Mouse (Mus musculus) embryonic facial prominence, embryonic 11.5 days (tissue): ENCODE data around the gene Lrch4. TPM values are rescaled to one million over a fixed set of nuclear protein-coding genes. Genes with fewer than 3 reads are reported as not detected.

Source experiments
- ATAC-seq: fragments of 200-750 bp; cut with Nextera tagmentation; replicated peaks from 2 replicates; pipeline ENCODE4 v1.8.0; 2017; ENCODE audit warnings: low read depth; ENCODE audit not compliant: insufficient number of reproducible peaks, low FRiP score, low TSS enrichment
- DNase-seq: peaks from one replicate; pipeline ENCODE4 v3.0.0-alpha.2; 2015; ENCODE audit warnings: low spot score
- H3K27ac ChIP-seq: fragments of 300-500 bp; sonication (generic); replicated peaks from 2 replicates; pipeline ENCODE4 v1.5.1; 2014; ENCODE audit warnings: mild to moderate bottlenecking, low read depth, low read length, control low read depth
- H3K27me3 ChIP-seq: fragments of 300-500 bp; sonication (generic); 2 replicates; pipeline ENCODE4 v1.6.1; 2014; ENCODE audit warnings: mild to moderate bottlenecking, low read length, moderate library complexity, mixed read lengths; ENCODE audit not compliant: control insufficient read depth, insufficient read depth
- H3K36me3 ChIP-seq: fragments of 300-500 bp; sonication (generic); replicated peaks from 2 replicates; pipeline ENCODE4 v1.6.1; 2014; ENCODE audit warnings: low read depth, mild to moderate bottlenecking, low read length, moderate library complexity, mixed read lengths; ENCODE audit not compliant: control insufficient read depth, insufficient read depth
- H3K4me1 ChIP-seq: fragments of 300-500 bp; sonication (generic); 2 replicates; pipeline ENCODE4 v1.6.1; 2014; ENCODE audit warnings: low read length, mixed read lengths; ENCODE audit not compliant: control insufficient read depth, insufficient read depth
- H3K4me2 ChIP-seq: fragments of 300-500 bp; sonication (generic); 2 replicates; pipeline ENCODE4 v1.6.1; 2014; ENCODE audit warnings: low read depth, mild to moderate bottlenecking, control low read depth, low read length, moderate library complexity
- H3K4me3 ChIP-seq: fragments of 300-500 bp; sonication (generic); 2 replicates; pipeline ENCODE4 v1.5.1; 2014; ENCODE audit warnings: low read depth, low read length, control low read depth
- H3K9ac ChIP-seq: fragments of 300-500 bp; sonication (generic); replicated peaks from 2 replicates; pipeline ENCODE4 v1.6.1; 2014; ENCODE audit warnings: mild to moderate bottlenecking, control low read depth, low read length
- H3K9me3 ChIP-seq: fragments of 300-500 bp; sonication (generic); replicated peaks from 2 replicates; pipeline ENCODE4 v1.6.1; 2016; ENCODE audit warnings: mild to moderate bottlenecking, low read length, inconsistent platforms, mixed read lengths; ENCODE audit not compliant: control insufficient read depth
- WGBS: fragments of 180-500 bp; shearing (Covaris S2); extraction: QIAGEN DNeasy Blood & Tissue Kit; methylation state at CpG from one replicate; pipeline ENCODE4 v1.1.7; 2014; 5-methylcytosine and 5-hydroxymethylcytosine counted together
- polyA plus RNA-seq: library from polyadenylated mRNA; unstranded; fragments of >200 nt; fragmentation: Nextera tagmentation; extraction: Ambion mirVana; gene quantifications from 2 replicates; pipeline ENCODE4 v1.2.1, GENCODE M21; 2014

The Lrch4 gene
- polyA plus RNA-seq, 1 experiment from 2014 or later, result 28.4 TPM

GRCm38 (mm10) chr5:137685653-137686052 is 56.7 kb downstream of the Lrch4 start:
- Histone ChIP-seq H3K27me3 (no peaks in the 10 kb centered on the region), H3K4me1 (no peaks in the 10 kb centered on the region), H3K9me3 (no peaks in the 10 kb centered on the region), H3K36me3 (no peaks in the 10 kb centered on the region), H3K4me3 (no peak overlapping the region), H3K9ac (no peak overlapping the region), H3K27ac (no peak overlapping the region), H3K4me2 (no peak overlapping the region)
- no peak for ATAC-seq
- no peak for DNase-seq
- 92% methylated on average over 3 of the region's 3 CpGs for WGBS

DNA sequence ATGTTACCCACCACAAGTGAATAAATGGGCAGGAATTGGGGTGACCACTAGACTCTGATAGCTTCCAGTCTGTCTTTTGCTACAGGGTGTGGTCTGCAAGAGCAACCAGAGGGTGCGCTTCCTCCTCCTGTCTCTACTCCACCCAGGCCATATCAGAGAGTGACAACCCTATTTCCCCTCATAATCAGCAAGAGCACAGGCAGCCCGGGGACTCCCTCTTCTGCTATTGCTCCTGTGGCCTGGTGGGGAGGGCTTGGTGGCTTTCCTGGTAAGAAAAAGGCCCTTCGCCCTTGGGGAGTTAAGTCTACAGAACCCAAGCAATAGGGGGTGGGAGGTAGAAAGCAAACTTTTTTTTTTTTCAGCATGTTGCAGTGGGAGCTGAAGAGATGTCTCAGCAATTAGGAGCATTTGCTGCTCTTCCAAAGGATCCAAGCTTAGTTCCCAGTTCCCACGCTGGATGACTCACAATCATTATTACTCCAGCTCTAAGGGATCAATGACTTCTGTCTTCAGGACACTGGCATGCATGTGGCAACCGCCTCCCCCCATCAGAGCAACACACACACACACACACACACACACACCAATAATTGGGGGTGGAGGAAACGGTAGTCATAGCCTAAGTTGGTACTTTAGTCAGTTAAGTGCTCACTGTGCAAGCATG is 57.3 kb downstream of the Lrch4 start:
- H3K9ac ChIP-seq, result no peak overlapping the region
- DNase-seq, result no peak
- H3K27ac ChIP-seq, result no peak overlapping the region
- no peaks in the 10 kb centered on the region for H3K27me3 ChIP-seq
- H3K36me3 ChIP-seq, result no peaks in the 10 kb centered on the region
- ATAC-seq, result no peak
- WGBS, result 77% methylated on average over 6 of the region's 6 CpGs
- no peak overlapping the region for H3K4me2 ChIP-seq
- no peak overlapping the region for H3K4me3 ChIP-seq
- H3K9me3 ChIP-seq, result no peaks in the 10 kb centered on the region
- no peaks in the 10 kb centered on the region for H3K4me1 ChIP-seq

DNA sequence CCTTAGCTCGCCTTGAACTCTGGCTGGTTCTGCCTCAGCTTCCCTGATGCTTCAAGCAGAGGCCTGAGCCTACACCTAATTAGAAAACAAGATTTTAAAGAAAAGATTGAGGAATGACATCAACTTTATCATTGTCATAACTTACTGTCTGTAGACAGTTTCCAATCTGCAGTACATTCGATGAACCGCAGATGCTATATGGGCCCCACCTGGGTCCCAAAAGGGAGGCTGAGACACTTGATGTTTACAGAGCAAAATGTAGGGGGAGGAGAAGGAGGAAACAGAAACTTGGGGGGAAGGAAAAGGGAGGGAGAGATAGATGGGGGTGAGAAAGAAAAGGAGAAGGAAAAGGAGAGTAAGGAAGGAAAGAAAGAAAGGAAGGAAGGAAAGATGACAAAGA is 61.1 kb downstream of the Lrch4 start:
- no peaks in the 10 kb centered on the region for H3K27me3 ChIP-seq
- DNase-seq (no peak), ATAC-seq (no peak)
- H3K9ac ChIP-seq, result no peak overlapping the region
- H3K4me2 ChIP-seq, result no peak overlapping the region
- WGBS, result 85% methylated on average over 3 of the region's 3 CpGs
- H3K4me3 ChIP-seq, result no peak overlapping the region
- no peaks in the 10 kb centered on the region for H3K9me3 ChIP-seq
- no peaks in the 10 kb centered on the region for H3K4me1 ChIP-seq
- H3K36me3 ChIP-seq, result no peaks in the 10 kb centered on the region
- no peak overlapping the region for H3K27ac ChIP-seq

DNA sequence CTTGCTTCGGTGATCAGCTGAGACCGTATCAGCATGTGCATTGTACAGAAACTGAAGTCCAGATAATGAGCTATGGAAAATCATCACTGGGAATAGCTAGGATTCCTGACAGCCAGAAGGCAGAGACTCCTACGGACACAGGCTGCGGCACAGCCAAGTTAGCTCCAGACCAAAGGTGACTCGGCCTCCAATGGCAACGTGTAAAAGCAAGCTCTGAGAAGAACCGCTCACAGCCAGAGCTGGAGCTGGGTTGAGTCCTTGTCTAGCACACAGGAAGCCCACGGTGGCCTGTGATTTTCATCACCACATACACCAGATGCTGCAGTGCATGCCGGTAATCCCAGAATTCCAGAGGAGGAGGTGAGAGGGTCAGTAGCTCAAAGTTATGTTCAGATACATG is 61.6 kb downstream of the Lrch4 start:
- 63% methylated on average over 9 of the region's 9 CpGs for WGBS
- Histone ChIP-seq H3K4me2 (no peak overlapping the region), H3K27ac (no peak overlapping the region), H3K9ac (no peak overlapping the region), H3K9me3 (no peaks in the 10 kb centered on the region), H3K4me1 (no peaks in the 10 kb centered on the region), H3K36me3 (no peaks in the 10 kb centered on the region), H3K4me3 (no peak overlapping the region), H3K27me3 (no peaks in the 10 kb centered on the region)
- no peak for DNase-seq
- ATAC-seq, result no peak

Other genes starting within 250 kb of the Lrch4 start
- 0.04 and 0.06 TPM in 2 replicates for gene Zan, start 152.1 kb upstream of the Lrch4 start, polyA plus RNA-seq
- gene Pop7, start 126.6 kb upstream of the Lrch4 start, polyA plus RNA-seq, result 54.0 and 55.9 TPM in 2 replicates
- gene Gigyf1, start 110.6 kb upstream of the Lrch4 start, polyA plus RNA-seq, result 8.5 and 8.7 TPM in 2 replicates
- 0.63 and 0.95 TPM in 2 replicates for gene Epo, start 95.9 kb upstream of the Lrch4 start, polyA plus RNA-seq
- gene Gnb2, start 95.6 kb upstream of the Lrch4 start, polyA plus RNA-seq, result 352 and 367 TPM in 2 replicates
- gene Actl6b, start 75.6 kb upstream of the Lrch4 start, polyA plus RNA-seq, result 6.5 and 9.3 TPM in 2 replicates
- 0.91 and 1.1 TPM in 2 replicates for gene Tfr2, start 59.3 kb upstream of the Lrch4 start, polyA plus RNA-seq
- 17.4 and 19.4 TPM in 2 replicates for gene Mospd3, start 28.1 kb upstream of the Lrch4 start, polyA plus RNA-seq
- gene Pcolce, start 15.3 kb upstream of the Lrch4 start, polyA plus RNA-seq, result 133 and 142 TPM in 2 replicates
- gene Fbxo24, start 119 bp upstream of the Lrch4 start, polyA plus RNA-seq, result 0.13 TPM in 1 of 2 replicates, not detected in the other
- 3.7 and 4.8 TPM in 2 replicates for gene Gm20605, start 54 bp downstream of the Lrch4 start, polyA plus RNA-seq
- 2.8 and 5.2 TPM in 2 replicates for gene Sap25, start 12.2 kb downstream of the Lrch4 start, polyA plus RNA-seq
- 0.10 and 0.53 TPM in 2 replicates for gene Irs3, start 16.6 kb downstream of the Lrch4 start, polyA plus RNA-seq
- gene Agfg2, start 55.6 kb downstream of the Lrch4 start, polyA plus RNA-seq, result 11.8 and 11.9 TPM in 2 replicates
- gene Nyap1, start 112.5 kb downstream of the Lrch4 start, polyA plus RNA-seq, result 1.6 and 2.5 TPM in 2 replicates
- gene Tsc22d4, start 116.6 kb downstream of the Lrch4 start, polyA plus RNA-seq, result 76.1 and 78.8 TPM in 2 replicates
- 57.6 and 65.1 TPM in 2 replicates for gene Ppp1r35, start 149.7 kb downstream of the Lrch4 start, polyA plus RNA-seq
- gene Mepce, start 158.5 kb downstream of the Lrch4 start, polyA plus RNA-seq, result 11.5 and 12.5 TPM in 2 replicates
- gene Zcwpw1, start 158.7 kb downstream of the Lrch4 start, polyA plus RNA-seq, result 22.0 and 23.1 TPM in 2 replicates
- gene Pilra, start 207.2 kb downstream of the Lrch4 start, polyA plus RNA-seq, result 0.28 TPM in 1 of 2 replicates, not detected in the other
- 0.40 TPM in 1 of 2 replicates, not detected in the other for gene Pilrb1, start 229.0 kb downstream of the Lrch4 start, polyA plus RNA-seq
- gene Pilrb2, start 242.7 kb downstream of the Lrch4 start, polyA plus RNA-seq, result not detected in 2 replicates